Mouse (Mus musculus) thymus, postnatal 10 days (tissue): ENCODE data around the gene Gm21294.
A peak's percentile ranks its signal among the peaks of the same experiment; 100 is the strongest.
"Not testable (repeated sequence)": the region's sequence is repeated elsewhere in the genome, so short reads cannot be mapped to it uniquely, and the experiment has no call there.

Experiments
- DNase-seq, 2 experiments: peaks; one replicate each; pipeline ENCODE4 v3.0.0; 2021; ENCODE audit warnings: low spot score in 2 of 2

Gm21294 gene

DNA sequence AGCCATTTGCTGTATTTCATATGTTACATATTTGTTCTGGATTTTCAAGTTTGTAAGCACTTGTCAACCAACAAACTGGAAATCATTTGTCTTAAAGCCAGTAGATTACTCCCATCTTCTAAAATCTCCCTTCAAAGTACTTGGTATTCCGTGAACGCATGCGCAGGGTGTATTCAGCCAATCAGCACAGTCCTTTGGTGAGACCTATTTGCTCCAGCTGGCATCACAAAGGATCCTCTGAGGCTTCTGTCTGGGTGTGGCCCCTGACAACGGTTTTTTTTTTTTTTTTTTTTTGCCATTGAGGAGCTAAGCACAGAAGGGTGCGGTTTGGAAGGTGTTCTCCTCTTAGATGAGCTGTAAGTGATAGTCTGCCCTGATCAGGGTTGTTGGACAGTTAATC lies at the start of gene Gm21294:
Gm21294 (plus strand) TSS at position 301 of the 400 bp plus-strand sequence.
- not testable (repeated sequence) for DNase-seq

GRCm38 (mm10) chrY:89126246-89126645 lies 73.6 kb downstream of the Gm21294 start:
- DNase-seq: peak; percentile 0 to 2
